Mouse (Mus musculus) induced T-regulatory cell, adult 2 months (primary cell): ENCODE measurements around the gene Prpf8.
A peak's percentile ranks its signal among the peaks of the same experiment; 100 is the strongest.

Experiments
- DNase-seq: peaks from one replicate; pipeline ENCODE4 v3.0.0-alpha.2; 2012; ENCODE audit warnings: low read depth

Gene Prpf8

DNA sequence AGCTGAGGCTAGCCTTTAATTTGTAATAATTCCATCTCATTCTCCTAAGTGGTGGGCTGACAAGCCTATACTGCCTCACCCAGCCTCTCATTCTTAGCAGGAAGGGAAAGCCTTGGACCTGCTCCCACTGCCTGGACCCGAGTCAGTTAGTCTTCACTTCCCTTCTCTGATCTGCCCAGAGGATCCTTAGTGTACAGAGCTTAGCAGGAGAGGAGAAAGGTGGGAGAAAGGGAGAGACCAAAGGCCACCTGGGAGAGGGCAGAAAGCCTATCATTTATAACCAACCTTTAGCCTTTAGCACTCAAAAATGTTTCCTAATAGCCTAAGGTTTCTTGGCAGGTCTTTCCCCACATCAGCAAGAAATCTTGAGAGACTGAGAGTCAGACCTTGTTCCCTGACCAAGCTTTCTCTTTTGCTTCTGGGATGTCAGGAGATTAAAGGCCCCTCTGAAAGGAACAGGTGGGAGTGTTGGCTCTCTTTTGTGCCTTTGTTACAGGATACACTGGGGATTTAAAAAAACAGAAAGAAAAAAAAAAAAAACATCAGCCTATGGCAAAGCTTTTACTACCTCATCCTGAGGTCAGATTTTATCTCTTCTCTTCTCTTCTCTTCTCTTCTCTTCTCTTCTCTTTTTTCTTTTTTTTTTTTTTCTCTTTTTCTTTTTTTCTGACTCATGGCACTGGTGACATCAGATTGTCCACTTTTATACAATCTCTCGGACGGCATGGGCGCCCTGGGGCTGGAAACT, 47.8 kb downstream of the Prpf8 start:
- peak; percentile 55 for DNase-seq

DNA sequence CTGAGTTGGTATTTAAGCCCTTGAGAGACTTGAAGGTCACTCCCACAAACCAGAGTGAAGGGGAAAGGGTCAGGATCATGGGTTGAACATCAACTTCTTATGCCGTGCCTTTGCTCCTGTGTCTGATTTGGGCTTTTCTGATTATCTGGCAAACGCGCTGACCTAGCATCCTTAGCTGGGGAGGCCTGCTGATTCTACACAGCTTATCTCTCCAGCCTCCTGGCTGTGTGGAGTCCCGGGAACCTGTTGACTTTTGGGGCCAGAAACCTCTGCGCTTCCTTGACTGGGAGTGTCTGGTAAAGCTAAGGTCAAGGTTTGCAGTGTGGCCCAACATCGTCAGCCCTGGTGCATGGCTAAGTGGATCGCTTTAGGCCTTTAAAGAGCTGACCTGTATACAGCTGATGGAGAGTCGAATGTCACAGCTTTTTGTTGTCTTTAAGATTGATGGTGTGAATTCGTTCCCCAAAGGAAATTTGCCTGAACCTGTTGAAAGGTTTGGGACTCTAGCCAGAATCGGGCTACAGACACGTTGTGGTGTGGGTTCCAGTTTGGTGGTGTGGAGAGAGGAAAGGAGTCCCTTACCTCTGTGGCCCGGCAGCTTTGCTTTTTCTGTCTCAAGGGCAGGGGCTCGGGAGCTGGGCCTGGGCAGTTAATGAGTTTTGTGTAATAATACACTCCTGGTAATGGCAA, 48.6 kb downstream of the Prpf8 start:
- DNase-seq = peak; percentile 48

DNA sequence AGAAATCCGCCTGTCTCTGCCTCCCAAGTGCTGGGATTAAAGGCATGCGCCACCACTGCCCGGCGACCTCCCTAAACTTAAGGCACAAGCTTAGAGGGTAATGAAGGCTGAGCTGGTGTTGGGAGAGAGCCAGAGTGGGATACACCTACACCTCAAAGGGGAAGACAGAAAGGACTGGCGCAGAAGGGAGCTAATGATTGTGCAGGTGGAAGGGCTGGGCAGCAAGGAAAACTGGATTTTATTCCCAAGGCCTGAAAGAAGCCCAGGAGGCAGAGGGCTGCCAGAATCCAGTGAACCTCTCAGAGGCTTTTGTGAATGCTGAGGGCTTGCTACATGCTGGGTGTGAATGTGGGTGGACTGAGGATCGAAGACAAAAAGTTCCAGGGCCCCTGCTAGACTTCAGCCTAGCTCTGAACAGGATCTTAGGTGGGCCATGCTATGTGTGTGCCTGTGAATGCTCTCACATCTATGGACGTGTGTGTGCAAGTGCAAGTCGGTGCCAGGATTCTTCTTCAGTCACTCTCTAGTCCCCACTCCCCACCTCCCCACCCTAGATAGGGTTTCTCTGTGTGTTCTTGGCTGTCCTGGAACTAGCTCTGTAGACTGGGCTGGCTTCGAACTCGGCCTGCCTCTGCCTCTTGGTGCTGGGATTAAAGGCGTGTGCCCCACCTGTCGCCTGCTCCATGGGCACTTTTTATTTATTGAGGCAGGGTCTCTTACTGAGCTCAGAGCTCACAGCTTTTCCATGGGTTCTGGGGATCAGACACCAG, 49.8 kb downstream of the Prpf8 start:
- no peak for DNase-seq

DNA sequence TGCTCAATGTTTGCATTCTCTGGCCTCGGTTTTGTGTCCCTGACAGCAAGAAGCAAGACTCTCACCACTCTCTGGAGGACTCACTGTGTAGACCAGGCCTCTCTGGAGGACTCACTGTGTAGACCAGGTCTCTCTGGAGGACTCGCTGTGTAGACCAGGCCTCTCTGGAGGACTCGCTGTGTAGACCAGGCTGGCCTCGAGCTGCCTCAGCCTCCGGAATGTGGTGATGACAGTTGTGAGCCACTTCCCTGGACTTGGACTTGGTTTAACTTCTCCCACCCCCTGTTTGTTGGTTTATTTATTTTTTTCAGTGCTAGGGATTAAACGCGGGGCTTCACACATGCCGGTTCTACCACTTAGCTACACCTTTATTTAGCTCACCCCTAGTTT, 50.4 kb downstream of the Prpf8 start:
- no peak for DNase-seq

DNA sequence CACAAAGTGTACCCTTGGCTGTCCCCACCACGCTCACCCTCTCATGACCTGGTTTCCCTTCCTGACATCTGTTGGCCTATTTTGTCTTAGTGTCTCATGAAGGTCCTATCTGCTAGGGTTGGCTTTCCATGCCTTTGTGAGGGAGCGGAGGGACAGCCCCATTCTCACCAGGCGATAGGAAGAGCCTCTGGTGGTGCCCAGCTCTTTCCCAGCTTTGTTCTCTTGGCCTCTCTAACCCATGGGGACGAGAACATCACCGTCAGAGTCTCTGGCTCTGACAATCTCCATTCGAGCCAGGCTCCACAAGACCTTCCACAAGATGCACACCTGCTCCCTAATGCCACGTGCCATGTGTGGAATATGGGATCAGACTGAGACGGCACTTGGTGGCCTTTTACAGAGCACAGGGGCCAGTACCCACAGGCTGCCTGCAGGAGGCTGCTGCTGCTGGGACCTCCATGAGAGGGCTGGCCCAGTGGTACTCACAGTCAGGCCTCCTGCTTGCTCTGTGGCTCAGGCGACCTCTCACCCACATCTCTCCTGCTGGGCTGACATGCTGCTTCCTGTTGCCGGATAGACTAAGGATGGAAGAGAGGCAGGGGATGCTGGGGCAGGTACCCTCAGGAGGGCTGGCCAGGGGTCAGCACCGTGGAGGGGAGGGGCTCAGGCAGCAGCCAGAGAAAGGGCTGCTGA, 51.0 kb downstream of the Prpf8 start:
- DNase-seq = peak; percentile 75

DNA sequence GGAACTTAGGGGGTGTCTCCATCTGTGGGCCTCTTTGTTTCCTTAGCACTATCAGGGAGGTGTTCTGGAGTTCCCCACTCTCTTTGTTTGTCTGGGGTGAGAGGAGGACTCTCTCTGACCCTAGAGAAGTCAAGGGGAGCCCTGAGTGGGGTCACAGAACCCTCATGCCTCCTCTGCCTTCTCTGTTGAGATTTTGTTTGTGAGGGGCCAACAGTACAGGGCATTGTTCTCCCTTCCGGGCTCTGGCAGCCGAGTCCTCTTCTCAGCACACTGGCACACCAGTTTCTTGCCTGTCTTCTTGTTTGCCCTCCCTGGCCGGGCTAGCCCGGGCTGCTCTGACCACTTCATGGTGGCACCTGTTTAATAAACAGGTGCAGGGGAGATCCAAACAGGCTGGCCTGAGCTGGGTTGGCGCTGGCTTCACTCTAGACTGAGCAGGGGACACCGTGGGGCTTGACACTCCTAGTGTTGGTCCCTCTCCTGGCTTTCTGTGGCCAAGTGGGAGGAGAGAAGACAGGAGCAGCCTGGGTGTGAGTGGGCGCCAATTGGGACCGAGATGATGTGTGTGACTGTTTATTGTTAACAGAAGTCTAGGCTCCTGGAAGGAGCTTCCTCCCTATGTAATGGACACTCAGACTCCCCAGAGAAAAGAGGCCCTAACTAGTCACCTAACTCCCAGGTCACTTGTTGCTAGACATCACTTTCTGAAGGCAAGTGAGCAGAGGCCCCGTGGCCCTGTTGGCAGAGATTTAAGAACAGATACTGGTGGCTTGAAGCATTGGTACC, 51.8 kb downstream of the Prpf8 start:
- DNase-seq = no peak

DNA sequence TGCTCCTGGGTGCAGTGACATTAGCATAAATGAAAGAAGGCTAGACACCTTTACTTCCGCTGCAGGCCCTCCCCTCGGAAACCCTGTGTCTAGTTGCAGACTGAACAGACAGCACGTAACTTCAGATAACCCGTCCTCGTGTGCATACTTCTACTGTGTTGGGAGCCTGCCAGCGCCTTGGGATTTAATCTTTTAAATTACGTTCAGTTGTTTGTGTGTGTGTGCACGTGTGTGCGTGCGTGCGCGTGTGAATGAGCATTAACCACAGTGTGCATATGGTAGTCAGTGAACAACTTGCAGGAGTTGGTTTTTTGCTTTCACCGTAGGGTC, 52.3 kb downstream of the Prpf8 start:
- peak; percentile 86 for DNase-seq

DNA sequence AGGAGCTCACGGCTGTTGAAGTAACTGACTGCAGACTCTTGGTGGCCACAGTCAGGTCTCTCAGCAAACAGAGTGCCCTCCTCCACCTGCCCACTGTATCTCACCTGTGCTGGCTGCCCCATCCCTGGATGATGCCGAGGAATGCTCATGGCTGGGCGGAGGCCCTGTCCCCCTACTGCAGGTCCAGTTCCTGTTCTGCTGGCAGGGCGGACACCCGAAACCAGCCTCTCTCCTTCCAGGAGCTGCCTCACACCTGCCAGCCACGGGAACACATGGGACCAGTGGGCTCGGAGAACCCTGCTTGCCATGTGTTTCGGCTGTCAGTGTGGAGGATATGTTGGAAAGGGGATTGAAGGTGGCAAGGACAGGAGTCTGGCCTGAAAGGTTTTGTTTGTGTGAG, 53.6 kb downstream of the Prpf8 start:
- no peak for DNase-seq

DNA sequence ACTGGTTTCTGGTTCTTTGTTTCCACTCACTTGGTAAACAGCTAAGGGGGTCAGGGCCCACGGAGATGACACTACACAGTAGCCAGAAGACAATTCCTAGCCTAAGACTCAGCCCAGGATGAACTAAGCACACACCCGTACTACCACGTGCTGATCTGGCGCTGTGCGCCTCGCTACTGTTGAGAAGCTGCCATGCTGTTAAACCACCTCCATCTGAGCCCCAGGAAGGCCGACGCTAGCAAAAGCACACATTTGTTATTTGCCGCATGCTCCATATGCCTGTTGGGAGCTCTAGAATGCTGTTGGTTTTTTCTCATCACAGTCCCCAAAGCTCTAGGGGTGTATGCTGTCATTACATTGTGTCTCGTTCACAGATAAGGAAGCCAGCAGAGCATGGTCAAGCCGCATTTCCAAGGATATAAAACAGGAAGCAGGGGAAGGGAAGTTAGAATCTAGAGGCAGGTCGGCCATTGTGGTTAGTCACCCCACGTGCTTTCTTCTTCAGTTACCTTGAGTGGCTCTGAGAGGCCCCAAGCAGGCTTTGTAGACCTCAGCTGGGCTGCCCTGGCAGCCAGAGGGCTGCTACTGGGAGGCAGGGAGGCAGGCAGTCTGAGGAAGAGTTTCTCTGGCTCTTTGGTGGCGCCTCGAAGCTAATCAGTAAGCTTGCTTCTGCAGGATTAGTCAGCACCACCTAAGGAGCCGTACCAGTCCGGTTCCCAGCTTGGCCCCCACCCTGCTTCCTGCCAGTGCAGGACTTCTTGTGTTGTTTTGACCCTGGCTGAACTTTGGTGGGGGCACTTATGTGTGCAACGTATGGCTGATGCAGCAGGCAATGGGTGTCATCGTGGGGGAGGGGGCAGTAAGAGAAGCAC, 54.3 kb downstream of the Prpf8 start:
- peak; percentile 63 for DNase-seq

DNA sequence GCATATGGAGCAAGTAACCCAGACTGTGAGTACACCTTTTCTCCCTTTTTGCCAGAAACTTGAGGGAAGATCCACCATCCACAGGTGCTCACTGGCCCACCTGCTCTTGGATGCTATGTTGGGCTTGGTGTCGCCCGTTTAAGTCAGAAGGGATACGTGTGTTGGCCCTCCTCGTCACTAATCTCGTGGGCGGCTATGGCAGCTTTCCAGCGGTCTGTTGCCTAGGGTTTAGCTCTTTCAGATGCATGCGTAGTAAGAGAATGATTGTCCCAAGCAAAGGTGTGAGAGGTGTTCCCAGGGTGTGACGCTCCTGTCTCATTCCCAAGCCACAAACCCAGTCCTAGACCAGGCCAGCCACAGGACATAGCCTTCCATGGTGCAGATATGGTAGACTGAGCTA, 58.1 kb downstream of the Prpf8 start:
- no peak for DNase-seq

DNA sequence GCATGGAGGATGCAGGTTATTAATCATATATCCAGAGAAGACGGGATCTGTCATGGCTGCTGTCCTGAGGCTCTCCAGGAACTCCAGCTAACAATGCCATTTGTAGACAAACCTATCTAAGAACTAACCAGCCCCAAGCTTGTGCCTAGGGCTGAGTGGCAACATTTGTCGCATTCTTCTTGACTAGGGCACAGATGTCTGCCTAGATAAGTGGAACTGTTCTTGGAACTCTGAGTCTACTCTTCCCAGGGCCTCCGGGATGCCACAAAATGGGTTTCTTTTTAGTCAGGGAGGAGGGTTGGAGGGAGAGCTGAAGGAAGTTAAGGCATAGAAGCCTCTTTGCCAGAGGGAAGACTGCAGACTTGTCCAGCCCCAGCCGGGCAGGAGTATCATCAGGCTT, 59.4 kb downstream of the Prpf8 start:
- DNase-seq = no peak

DNA sequence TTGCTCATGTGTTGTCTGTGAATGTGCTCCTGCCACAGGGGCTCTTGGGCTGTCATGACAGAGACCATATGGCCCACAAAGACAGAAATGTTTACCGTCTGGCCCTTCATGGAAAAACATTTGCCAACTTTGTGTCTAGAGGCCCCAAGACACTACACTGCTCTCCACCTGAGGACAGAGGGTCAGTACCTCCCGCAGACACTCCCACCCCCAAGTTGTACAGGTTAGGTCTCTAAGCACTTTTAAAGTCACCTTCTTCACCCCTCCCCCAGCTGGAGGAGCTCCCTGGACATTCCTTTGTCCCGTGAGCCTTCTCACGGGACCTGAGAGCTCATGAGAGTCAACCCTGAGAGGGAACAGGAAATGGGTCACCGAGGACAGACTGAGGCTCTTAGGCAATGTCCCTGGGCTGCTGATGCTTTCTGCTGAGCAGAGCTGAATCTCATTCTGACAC, 63.1 kb downstream of the Prpf8 start:
- no peak for DNase-seq

DNA sequence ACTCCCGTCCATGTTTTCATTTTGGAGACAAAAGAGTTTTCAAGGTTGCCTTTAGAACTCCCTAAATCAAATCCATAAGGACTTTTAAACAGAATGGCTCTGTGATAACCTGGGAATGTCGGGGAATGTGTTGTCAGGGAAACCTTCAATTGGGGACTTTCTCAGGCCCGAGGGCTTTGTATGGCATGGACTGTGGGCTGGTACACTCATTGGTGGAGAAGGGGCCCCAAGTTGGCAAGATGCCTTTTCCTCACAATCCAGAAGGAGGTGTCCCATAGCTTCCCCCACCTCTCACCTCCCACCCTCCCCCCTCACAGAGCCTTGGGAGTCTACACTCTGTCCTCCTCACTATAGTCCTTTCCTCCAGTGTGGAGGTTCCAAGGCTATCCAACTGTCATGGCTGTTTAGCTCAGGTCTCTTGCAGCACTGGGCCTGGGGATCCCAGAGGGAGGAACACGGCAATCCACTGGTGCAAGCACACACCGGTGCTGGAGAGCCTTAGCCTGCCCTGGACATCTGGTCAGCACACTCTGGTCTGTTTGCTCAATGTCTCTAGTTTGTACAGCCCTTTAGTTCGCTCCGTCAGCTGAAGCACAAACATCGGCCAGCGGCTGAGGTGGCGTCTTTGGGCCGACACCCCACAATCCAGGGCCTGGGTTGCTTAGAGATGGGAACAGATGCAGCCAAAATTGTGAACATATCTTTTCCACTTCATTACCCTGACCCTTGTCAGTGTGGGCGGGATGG, 63.8 kb downstream of the Prpf8 start:
- DNase-seq = no peak

DNA sequence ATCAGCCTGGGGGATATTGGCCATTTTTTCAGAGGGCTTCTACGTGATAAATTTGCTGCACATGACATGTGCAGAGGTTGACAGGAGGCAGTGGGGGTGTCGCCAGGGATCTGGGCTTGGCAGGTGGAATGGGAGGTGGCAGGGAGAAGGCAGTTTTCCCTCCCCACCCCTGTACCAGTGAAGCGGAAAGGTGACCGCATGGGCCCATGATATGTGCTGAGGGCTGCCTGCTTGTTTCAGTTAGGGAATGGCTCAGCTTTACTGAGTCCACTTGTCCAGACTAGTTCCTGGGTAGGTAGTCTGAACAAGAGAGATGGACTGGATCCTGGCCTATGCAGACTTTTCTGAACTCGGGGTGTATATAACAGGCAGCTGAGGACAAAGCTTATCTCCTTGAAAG, 64.7 kb downstream of the Prpf8 start:
- DNase-seq = no peak

DNA sequence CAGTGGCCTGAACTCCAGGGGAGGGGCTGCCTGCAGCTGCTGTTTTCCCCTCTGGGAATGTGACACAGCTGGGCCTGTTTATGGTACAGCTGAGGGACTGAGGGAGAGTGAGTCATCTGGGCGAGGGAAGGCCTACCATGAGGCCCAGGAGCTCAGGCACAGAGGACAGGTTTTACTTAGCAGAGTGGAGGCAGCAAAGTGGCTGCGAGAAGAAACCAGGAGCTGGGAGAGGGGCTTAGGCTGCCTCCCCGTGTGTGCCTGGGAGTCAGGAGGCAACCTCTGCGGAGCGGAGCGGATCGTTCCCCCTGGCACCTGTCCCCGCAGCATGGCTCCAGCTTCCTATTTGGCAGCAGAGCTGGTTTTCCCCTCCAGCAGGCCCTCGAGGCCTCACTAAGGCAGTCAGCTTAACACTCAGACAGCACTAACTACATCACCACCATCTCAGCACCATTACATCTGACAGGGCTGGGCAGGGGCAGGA, 65.4 kb downstream of the Prpf8 start:
- DNase-seq = no peak

DNA sequence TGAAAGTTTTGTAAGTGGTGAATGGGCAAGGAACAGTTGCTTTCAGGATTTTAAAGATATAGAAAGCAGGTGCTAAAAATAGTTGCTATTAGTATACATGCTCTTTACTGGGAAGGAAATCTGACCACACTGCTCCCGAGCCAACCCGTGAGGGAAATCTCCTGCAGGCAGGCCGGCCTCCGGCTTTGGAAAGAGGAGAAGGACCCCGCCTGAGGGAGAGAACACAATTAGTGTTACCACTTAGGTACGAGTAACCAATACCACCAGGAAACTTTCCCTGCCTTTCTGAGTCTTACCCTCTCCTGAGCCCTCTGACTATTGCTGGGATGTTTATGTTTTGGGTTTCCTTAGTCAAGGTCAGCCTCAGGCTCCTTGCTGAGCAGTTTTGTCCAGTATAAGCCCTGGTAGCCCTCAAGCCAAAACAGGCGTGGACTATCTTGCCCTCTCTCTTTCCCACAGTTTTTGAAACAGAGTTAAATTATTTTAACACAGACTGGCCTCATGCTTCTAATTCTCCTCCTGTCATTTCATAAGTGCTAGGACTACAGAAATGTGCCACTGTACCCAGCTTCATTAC, 66.4 kb downstream of the Prpf8 start:
- DNase-seq = no peak

DNA sequence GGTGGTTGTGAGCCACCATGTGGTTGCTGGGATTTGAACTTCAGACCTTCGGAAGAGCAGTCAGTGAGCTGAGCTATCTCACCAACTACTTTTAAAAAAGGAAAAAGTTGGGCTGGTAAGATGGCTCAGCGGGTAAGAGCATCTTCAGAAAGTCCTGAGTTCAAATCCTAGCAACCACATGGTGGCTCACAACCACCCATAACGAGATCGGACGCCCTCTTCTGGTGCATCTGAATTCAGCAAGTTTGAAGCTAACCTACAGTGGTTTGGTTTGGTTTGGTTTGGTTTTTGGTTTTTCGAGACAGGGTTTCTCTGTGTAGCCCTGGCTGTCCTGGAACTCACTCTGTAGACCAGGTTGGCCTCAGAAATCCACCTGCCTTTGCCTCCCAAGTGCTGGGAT, 69.4 kb downstream of the Prpf8 start:
- peak; percentile 56 for DNase-seq

DNA sequence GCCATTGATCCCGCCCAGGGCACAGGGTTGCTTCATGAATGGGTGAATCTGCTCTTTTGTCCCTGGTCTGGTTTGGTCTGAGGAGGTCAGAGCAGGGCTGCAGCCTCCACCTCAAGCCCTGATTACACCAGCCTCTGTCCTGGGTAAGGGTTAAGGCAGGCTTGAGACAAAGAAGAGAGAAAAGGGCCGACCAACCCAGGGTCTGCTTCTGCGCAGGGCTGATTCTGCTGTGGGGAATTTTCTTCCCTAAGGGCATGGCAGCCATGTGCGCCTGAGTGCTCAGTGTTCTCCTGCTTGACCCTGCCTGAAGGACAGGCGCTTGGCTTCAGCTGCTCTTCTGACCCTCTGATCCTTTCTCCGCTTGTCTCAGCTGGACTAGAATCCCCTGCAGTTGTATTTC, 70.5 kb downstream of the Prpf8 start:
- no peak for DNase-seq

DNA sequence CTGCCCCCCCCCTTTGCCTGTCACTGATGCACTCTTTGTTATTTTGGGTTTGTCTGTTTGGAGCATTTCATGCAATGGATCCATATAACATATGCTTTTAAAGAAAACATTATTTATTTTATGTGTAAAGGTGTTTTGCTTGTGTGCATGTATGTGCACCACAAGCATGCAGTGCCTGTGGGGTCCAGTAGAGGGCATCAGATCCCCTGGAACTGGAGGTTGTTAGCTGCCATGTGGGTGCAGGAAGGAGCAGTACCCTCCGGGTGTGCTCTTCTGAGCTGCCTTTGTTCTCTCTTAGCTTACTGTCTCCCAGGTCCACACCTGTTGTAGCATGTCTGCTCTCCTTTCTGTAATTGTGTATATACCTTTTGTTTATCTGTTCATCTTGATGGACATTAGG, 71.5 kb downstream of the Prpf8 start:
- peak; percentile 49 for DNase-seq
